Mouse (Mus musculus) G1E (cell line): ENCODE measurements at regions not wholly inside any gene's neighbourhood (a gene's known extent, or its start where the extent isn't known, plus 50 kb on each side); places are given as distances from the start of the nearest gene placed in this dataset.

Experiments used
- ATAC-seq: 2 replicates; pipeline ENCODE4 v1.8.0; 2016; ENCODE audit warnings: mild to moderate bottlenecking; ENCODE audit not compliant: insufficient number of reproducible peaks, poor library complexity, low FRiP score, severe bottlenecking; ENCODE audit errors: extremely low read depth
- DNase-seq: peaks from one replicate; pipeline ENCODE4 v3.0.0; 2012; ENCODE audit warnings: low spot score
- H3K27me3 ChIP-seq: 2 replicates; pipeline ENCODE4 v1.6.1; 2012; ENCODE audit warnings: mild to moderate bottlenecking, low read length, inconsistent platforms; ENCODE audit not compliant: insufficient read depth
- H3K36me3 ChIP-seq: replicated peaks from 2 replicates; pipeline ENCODE3; 2012; ENCODE audit warnings: mild to moderate bottlenecking, inconsistent platforms
- H3K4me1 ChIP-seq: 2 replicates; pipeline ENCODE4 v1.6.1; 2012; ENCODE audit warnings: low read depth, low read length, inconsistent platforms, mixed read lengths; ENCODE audit not compliant: insufficient read depth
- H3K4me3 ChIP-seq: 2 replicates; pipeline ENCODE4 v1.5.1; 2012; ENCODE audit warnings: low read depth, mild to moderate bottlenecking, inconsistent platforms, low read length, moderate library complexity, mixed read lengths
- H3K9me3 ChIP-seq: replicated peaks from 2 replicates; pipeline ENCODE4 v1.6.1; 2012; ENCODE audit warnings: inconsistent platforms
- CTCF ChIP-seq: IDR thresholded peaks from 2 replicates; pipeline ENCODE4 v1.5.1; 2012; ENCODE audit warnings: low read depth, low read length, inconsistent platforms, mixed read lengths
- GATA1 ChIP-seq: IDR thresholded peaks from 2 replicates; pipeline ENCODE4 v1.6.1; 2012; ENCODE audit warnings: borderline replicate concordance, low read length, inconsistent platforms, mixed read lengths
- GATA2 ChIP-seq: IDR thresholded peaks from 2 replicates; pipeline ENCODE4 v1.6.1; 2012; ENCODE audit warnings: low read depth, low read length, inconsistent platforms, borderline replicate concordance
- POLR2AphosphoS5 ChIP-seq: IDR thresholded peaks from 2 replicates; pipeline ENCODE4 v1.6.1; 2012; ENCODE audit warnings: low read depth, low read length, inconsistent platforms; ENCODE audit not compliant: insufficient replicate concordance
- TAL1 ChIP-seq: conservative IDR thresholded peaks from 2 replicates; pipeline ENCODE4 v1.6.1; 2012; ENCODE audit warnings: low read depth, low read length, inconsistent platforms, mixed read lengths

DNA sequence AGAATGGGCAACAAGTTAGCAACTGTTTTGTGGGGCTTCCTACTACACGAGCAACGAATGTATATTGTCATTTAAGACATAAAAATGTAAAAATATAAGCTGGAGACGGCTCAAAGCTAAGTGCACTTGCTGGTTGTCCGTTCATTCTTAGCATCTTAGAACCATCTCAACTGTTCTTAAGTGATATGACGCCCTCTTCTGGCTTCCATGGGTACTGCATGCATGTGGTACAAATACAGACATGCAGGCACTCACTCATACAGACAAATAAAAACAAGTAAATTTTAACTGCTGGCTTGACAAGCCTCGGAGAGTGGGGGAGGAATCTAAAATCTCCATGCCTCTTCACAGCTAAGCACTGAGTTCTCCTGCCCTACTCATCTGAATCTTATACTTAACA is 55.3 kb upstream of the Topaz1 start:
- no peak overlapping the region for H3K4me3 ChIP-seq
- ATAC-seq: no peak
- TF ChIP-seq CTCF (peak; percentile 38; the same call in 1 of the 2 replicates), TAL1 (no peak), GATA2 (no peak), POLR2AphosphoS5 (no peak), GATA1 (no peak)
- no peaks in the 10 kb centered on the region for H3K27me3 ChIP-seq
- H3K36me3 ChIP-seq: no peaks in the 10 kb centered on the region
- no peak for DNase-seq
- no peaks in the 10 kb centered on the region for H3K4me1 ChIP-seq
- H3K9me3 ChIP-seq: no peaks in the 10 kb centered on the region

DNA sequence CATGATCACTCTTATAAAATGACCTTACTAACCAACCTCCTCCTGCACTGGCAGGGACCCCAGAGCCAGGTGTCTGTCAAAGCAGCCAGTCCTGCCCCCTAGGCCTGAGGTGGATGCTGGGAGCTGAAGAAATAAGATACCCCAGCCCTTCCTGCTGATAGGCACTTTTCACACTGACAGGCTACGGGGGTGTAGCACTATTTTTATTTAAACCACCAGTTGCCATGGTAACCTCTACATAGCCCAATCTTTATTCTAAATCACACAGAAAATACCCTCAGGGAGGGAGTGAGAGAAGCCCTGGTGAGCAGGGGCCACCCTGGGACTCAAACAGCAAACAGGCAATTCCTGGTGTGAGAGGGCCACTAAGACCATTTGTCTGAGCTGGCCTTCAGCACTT is 51.4 kb upstream of the Topaz1 start:
- Histone ChIP-seq H3K27me3 (no peaks in the 10 kb centered on the region), H3K4me3 (no peak overlapping the region), H3K4me1 (no peaks in the 10 kb centered on the region), H3K36me3 (no peaks in the 10 kb centered on the region), H3K9me3 (no peaks in the 10 kb centered on the region)
- DNase-seq (no peak), ATAC-seq (no peak)
- no peak for TF ChIP-seq TAL1
- no peak for TF ChIP-seq CTCF
- no peak for TF ChIP-seq GATA1
- TF ChIP-seq POLR2AphosphoS5: no peak
- TF ChIP-seq GATA2: no peak
